Mouse (Mus musculus) kidney, adult 2 months (tissue): ENCODE measurements around the gene Art2b.

ENCODE experiments used
- CTCF ChIP-seq: fragments of 200-500 bp; conservative IDR thresholded peaks from 2 replicates; pipeline ENCODE4 v1.5.1; 2011; ENCODE audit warnings: low read depth, mild to moderate bottlenecking, control low read depth, low read length, moderate library complexity, mixed read lengths; ENCODE audit not compliant: insufficient read depth, insufficient read length
- POLR2A ChIP-seq: fragments of 200-500 bp; IDR thresholded peaks from one replicate; pipeline ENCODE4 v1.6.1; 2011; ENCODE audit warnings: low read depth, low read length, control low read depth

- TF ChIP-seq POLR2A, result no peak
- TF ChIP-seq CTCF, result no peak
Measured at GRCm38 (mm10) chr7:101594969-101595368, 9.6 kb upstream of the Art2b start.
